Mouse (Mus musculus): ENCODE results near the gene Luzp1.

Luzp1 gene

DNA sequence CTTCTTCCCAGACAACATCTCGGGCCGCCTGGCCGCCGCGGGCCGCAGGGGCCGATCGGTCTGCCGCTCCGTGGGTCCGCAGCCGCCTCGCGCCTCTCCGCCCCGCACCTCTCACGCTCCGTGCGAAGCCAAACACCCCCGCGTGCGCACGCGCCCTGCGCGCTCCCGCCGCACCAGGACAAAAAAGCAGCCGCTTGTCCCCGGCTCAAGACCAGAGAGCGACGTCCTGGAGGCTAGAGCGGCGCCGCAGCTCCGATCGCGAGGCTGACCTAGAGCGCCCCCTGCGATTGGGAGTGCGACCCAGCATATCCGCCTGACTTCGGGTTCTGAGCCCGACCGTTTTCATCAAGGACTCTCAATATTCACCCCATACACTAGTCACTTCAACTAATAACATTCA is 133.0 kb downstream of the Luzp1 start, which contains the start of gene Kdm1a:
Kdm1a (minus strand) TSS at position 156 of the 400 bp plus-strand sequence.
- in situ Hi-C loops (cut with MboI; ENCODE audit: low sequenced_read_pairs) = no loop called here
